Mouse (Mus musculus) lung, embryonic 16.5 days (tissue): Measurements from ENCODE around the gene Lrrc4. TPM values are rescaled to one million over a fixed set of nuclear protein-coding genes. Genes with fewer than 3 reads are reported as not detected.

Experiments
- ATAC-seq: fragments of 200-750 bp; cut with Nextera tagmentation; 2 replicates; pipeline ENCODE4 v1.8.0; 2017; ENCODE audit warnings: low read depth, mild to moderate bottlenecking, moderate library complexity
- H3K27ac ChIP-seq: fragments of 300-500 bp; sonication (generic); 2 replicates; pipeline ENCODE4 v1.5.1; 2014; ENCODE audit warnings: mild to moderate bottlenecking, control low read depth, low read length
- H3K27me3 ChIP-seq: fragments of 300-500 bp; sonication (generic); 2 replicates; pipeline ENCODE4 v1.6.1; 2014; ENCODE audit warnings: low read depth, low read length, mixed read lengths; ENCODE audit not compliant: control insufficient read depth, insufficient read depth
- H3K36me3 ChIP-seq: fragments of 300-500 bp; sonication (generic); 2 replicates; pipeline ENCODE4 v1.6.1; 2014; ENCODE audit warnings: low read length; ENCODE audit not compliant: control insufficient read depth, insufficient read depth
- H3K4me1 ChIP-seq: fragments of 300-500 bp; sonication (generic); replicated peaks from 2 replicates; pipeline ENCODE4 v1.6.1; 2014; ENCODE audit warnings: low read length, mixed read lengths; ENCODE audit not compliant: control insufficient read depth, insufficient read depth
- H3K4me2 ChIP-seq: fragments of 300-500 bp; sonication (generic); 2 replicates; pipeline ENCODE4 v1.6.1; 2014; ENCODE audit warnings: low read depth, low read length, control low read depth
- H3K4me3 ChIP-seq: fragments of 300-500 bp; sonication (generic); 2 replicates; pipeline ENCODE4 v1.5.1; 2014; ENCODE audit warnings: mild to moderate bottlenecking, low read length, control low read depth
- H3K9ac ChIP-seq: fragments of 300-500 bp; sonication (generic); 2 replicates; pipeline ENCODE4 v1.6.1; 2014; ENCODE audit warnings: low read length, control low read depth
- H3K9me3 ChIP-seq: fragments of 300-500 bp; sonication (generic); 2 replicates; pipeline ENCODE4 v1.6.1; 2016; ENCODE audit warnings: low read length; ENCODE audit not compliant: control insufficient read depth
- WGBS: fragments of 180-500 bp; shearing (Covaris S2); extraction: QIAGEN DNeasy Blood & Tissue Kit; methylation state at CpG from one replicate; pipeline ENCODE4 v1.1.7; 2014; 5-methylcytosine and 5-hydroxymethylcytosine counted together
- polyA plus RNA-seq: library from polyadenylated mRNA; unstranded; fragments of >200 nt; fragmentation: Nextera tagmentation; extraction: Ambion mirVana; gene quantifications from 2 replicates; pipeline ENCODE4 v1.2.1, GENCODE M21; 2015

The Lrrc4 gene
- polyA plus RNA-seq, 1 experiment from 2014 or later: 0.19 TPM

DNA sequence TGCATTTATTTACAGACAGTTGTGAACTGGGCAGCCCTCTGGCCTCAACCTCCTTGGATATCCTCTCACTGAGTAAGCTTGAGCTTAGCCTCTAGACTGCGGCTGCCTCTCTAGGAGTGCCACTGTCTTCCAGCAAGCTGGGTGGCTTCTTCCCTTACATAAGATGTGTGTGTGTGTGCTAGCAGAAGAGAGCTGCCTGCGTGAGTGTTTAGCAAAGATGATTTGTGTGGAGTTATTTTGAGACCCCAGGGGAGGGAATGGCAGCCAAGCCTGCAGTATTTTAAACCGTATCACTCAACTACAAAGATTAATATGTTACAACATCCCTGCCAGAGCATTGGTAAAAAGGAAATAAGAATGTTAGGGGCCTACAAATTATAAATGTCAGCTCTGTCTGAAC, 49.9 kb downstream of the Lrrc4 start:
- no peaks in the 10 kb centered on the region for H3K36me3 ChIP-seq
- no peak overlapping the region for H3K9ac ChIP-seq
- 46% methylated on average over 3 of the region's 3 CpGs for WGBS
- ATAC-seq: peak; percentile 78
- H3K4me1 ChIP-seq: peaks cover 11% of the 10 kb centered on the region; the same call in 1 of the 2 replicates
- H3K4me3 ChIP-seq: no peak overlapping the region
- H3K9me3 ChIP-seq: no peaks in the 10 kb centered on the region
- no peak overlapping the region for H3K4me2 ChIP-seq
- H3K27me3 ChIP-seq: no peaks in the 10 kb centered on the region
- no peak overlapping the region; the same call in 1 of the 2 replicates for H3K27ac ChIP-seq

DNA sequence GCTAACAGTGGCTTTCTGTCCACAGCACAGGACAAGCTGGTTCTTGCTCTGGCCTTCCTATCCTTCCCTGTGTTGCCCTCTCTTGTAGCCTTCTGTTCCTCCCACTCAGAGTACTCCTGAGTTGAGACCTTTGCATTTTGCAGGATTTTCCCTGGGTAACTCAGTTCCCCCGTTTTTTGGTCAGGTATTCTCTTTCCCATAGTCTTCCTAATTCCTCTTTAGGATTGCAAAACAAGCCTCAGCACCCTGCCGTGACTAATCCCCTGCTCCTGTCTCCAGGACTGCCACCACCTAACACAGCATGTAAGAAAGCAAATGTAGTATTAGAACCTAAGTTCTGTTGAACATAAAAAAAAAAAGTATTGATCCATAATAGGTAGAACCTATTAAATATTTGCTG, 60.2 kb downstream of the Lrrc4 start:
- WGBS: 52% methylated on average over 2 of the region's 2 CpGs

DNA sequence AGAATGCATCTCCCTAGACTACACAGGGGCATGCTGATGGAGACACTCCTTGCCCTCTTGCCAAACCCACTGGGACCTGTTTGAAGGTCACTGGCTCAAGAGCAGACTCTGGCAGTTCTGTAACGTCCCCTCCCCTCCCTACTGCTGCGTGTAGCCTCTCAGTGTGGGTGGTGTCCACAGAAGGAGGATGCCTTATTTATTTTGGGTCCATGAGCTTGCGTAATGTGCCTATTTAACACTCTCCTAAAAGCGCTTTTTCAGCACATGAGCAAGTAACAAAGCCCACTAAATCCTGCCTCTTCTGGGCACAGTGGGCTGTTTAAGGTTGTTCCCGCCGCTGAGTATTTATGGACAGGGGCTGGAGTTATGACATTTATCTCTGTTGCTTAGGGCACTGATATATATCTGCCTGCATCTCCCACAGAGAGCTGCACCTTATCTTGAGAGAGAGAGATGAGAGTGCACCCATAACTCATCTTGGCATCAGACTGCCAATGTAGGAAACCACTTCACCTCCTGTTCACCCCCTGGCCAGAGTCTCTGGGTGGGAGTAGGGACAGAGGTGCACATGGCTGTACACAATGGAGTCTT, 63.6 kb downstream of the Lrrc4 start:
- no peaks in the 10 kb centered on the region for H3K9me3 ChIP-seq
- H3K9ac ChIP-seq: no peak overlapping the region
- ATAC-seq: no peak
- H3K4me3 ChIP-seq: no peak overlapping the region
- no peaks in the 10 kb centered on the region for H3K4me1 ChIP-seq
- no peak overlapping the region for H3K4me2 ChIP-seq
- 0 out of 2 replicates have a peak, but pooled peaks cover 4% of the 10 kb centered on the region for H3K36me3 ChIP-seq
- 77% methylated on average over 6 of the region's 6 CpGs for WGBS
- H3K27me3 ChIP-seq: no peaks in the 10 kb centered on the region
- H3K27ac ChIP-seq: no peak overlapping the region

More for the DNA sequence above, 60.2 kb downstream of the Lrrc4 start:
- H3K4me3 ChIP-seq: no peak overlapping the region
- ATAC-seq: no peak
- H3K36me3 ChIP-seq: 0 out of 2 replicates have a peak, but pooled peaks cover 4% of the 10 kb centered on the region
- no peaks in the 10 kb centered on the region for H3K9me3 ChIP-seq
- H3K27ac ChIP-seq: no peak overlapping the region
- H3K27me3 ChIP-seq: no peaks in the 10 kb centered on the region
- H3K9ac ChIP-seq: no peak overlapping the region
- no peak overlapping the region for H3K4me2 ChIP-seq
- no peaks in the 10 kb centered on the region for H3K4me1 ChIP-seq

DNA sequence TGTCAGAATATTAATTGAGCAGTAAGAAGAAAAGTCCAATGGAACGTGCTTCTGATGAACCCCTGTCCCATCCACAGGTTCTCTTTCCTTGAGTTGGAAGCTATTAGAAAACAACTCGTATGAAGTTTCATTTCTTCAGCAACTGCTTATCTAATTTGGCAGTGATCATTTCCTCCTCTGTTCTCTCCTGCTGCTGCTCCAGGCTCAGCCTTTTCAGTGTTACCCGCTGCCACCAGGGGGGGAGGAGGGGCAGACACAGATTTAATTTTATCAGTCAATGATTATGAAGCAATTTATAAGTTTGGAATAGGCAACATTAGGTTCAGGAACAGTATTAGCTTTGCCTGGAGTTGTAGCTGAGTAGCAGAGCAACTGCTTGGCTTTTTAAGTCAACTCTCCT, 64.9 kb downstream of the Lrrc4 start:
- Histone ChIP-seq H3K4me2 (no peak overlapping the region), H3K36me3 (0 out of 2 replicates have a peak, but pooled peaks cover 4% of the 10 kb centered on the region), H3K4me1 (no peaks in the 10 kb centered on the region), H3K27me3 (no peaks in the 10 kb centered on the region), H3K9ac (no peak overlapping the region), H3K27ac (no peak overlapping the region), H3K9me3 (no peaks in the 10 kb centered on the region), H3K4me3 (no peak overlapping the region)
- 50% methylated on average over 3 of the region's 3 CpGs for WGBS
- no peak for ATAC-seq

DNA sequence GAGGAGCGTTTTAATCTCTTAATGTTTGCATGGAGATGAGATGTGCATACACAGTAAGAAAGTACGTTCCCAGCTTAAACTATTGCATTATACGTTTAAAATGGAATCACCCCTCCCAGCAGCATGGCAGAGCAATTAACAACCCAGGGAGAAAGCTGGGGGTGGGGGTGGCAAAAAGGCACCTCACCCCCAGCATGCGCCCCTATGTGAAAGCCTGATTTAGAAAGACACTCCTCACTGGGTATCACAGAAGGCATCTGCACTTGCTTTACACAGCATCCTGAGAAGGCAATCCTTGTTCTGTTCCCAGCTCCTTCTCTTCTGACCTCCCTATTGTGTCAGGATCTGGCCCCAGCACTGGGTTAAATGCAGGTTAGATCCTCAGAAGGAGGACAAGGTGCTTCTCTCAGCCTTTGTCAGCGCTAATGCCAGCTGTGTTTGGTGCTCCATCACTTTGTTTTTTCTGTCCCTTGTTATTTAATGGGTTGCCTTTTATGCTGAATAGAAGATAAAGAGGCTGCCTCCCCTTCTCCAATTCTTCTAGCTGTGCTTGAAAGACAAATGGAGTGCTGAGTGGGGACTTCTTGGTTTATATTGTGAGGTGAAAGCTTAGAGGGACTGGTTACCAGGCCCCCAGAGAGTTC, 69.3 kb downstream of the Lrrc4 start:
- Histone ChIP-seq H3K27ac (no peak overlapping the region), H3K4me2 (no peak overlapping the region), H3K9ac (no peak overlapping the region), H3K4me3 (no peak overlapping the region), H3K9me3 (no peaks in the 10 kb centered on the region), H3K27me3 (no peaks in the 10 kb centered on the region), H3K36me3 (no peaks in the 10 kb centered on the region), H3K4me1 (no peaks in the 10 kb centered on the region)
- ATAC-seq: no peak
- WGBS: 41% methylated on average over 5 of the region's 5 CpGs

DNA sequence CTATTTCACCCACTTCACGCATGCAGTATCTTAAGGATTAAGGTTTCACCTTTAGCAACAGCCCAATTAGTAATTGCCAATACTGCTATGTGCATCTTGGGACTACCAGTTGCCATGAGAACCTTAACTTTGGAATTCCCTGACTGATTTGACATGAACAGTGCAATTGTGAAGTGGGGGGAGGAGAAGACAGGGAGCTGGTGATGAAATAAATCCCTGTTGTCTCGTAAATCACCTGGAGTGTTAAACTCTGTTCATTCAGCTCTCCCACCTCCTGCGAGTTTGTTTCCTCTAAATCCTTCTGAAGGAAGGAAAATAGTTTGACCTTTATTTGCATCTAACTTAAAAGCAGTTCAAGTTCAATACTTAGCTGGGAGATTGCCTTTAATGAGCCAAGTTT, 69.8 kb downstream of the Lrrc4 start:
- Histone ChIP-seq H3K9me3 (no peaks in the 10 kb centered on the region), H3K4me1 (no peaks in the 10 kb centered on the region; the same call in 1 of the 2 replicates), H3K27ac (no peak overlapping the region), H3K36me3 (no peaks in the 10 kb centered on the region), H3K4me2 (no peak overlapping the region), H3K4me3 (no peak overlapping the region), H3K27me3 (no peaks in the 10 kb centered on the region), H3K9ac (no peak overlapping the region)
- 65% methylated on average over 3 of the region's 3 CpGs for WGBS
- ATAC-seq: no peak

DNA sequence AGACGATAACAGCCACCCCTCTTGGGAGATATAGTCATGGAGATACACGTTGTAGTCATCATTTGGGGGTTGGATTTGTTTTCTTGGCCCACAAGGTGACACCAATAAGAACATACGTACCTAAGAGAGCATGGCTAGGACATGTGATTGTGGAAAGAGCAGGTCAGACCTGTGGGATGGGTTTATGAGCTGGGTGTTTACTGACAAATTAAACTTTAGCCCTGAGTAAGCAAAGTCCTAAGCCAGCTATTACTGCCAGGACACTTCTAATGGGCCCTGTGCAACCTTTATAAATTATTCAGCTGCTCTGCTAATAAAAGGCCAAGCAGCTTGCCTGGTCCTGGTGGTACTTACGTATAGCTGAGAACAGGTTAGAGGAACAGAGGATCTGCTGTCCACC, 73.3 kb downstream of the Lrrc4 start:
- Histone ChIP-seq H3K9ac (no peak overlapping the region), H3K36me3 (no peaks in the 10 kb centered on the region), H3K9me3 (no peaks in the 10 kb centered on the region), H3K27me3 (no peaks in the 10 kb centered on the region), H3K4me2 (no peak overlapping the region), H3K27ac (no peak overlapping the region), H3K4me1 (peaks cover 8% of the 10 kb centered on the region; the same call in 1 of the 2 replicates), H3K4me3 (no peak overlapping the region)
- 81% methylated on average over 4 of the region's 4 CpGs for WGBS
- ATAC-seq: no peak

DNA sequence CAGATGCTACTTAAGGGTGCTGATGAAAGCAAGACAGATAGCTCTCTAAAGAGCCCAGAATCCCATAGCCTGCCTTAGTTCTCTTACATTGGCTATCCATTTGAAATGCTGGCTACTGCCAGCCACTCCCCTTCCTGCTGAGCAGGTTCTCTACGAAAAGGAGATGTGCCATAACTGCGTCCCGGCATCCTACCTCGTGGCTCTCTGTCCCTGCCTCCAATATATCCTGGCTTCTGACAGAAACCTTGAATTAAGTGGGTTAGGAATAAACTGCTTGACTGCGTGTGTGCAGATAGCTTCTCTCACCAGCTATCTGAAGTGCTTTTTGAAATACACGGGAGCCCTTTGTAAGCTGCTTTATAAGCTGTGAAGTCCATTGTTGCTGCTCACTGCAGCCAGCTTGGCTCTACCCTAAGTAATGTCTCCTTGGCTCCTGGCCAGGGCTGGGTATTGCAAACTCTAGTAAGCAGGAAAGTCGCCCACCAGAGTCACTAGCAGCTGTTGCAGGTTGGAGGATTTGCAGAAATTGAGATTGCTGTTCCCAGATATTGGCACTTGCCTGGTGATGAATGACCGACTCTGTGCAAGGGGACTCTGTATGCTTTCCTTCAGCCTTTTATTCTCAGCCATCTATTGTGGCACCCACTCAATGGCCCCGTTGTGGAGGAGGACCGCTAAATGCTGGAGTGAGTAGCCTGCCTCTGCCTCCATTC, 75.1 kb downstream of the Lrrc4 start:
- H3K9ac ChIP-seq: no peak overlapping the region
- H3K27me3 ChIP-seq: no peaks in the 10 kb centered on the region
- ATAC-seq: peak; percentile 68; the same call in 1 of the 2 replicates
- H3K27ac ChIP-seq: no peak overlapping the region; the same call in 1 of the 2 replicates
- H3K4me3 ChIP-seq: no peak overlapping the region
- H3K4me1 ChIP-seq: peaks cover 8% of the 10 kb centered on the region; the same call in 1 of the 2 replicates
- H3K9me3 ChIP-seq: no peaks in the 10 kb centered on the region
- H3K36me3 ChIP-seq: no peaks in the 10 kb centered on the region
- no peak overlapping the region for H3K4me2 ChIP-seq
- WGBS: 50% methylated on average over 10 of the region's 10 CpGs

DNA sequence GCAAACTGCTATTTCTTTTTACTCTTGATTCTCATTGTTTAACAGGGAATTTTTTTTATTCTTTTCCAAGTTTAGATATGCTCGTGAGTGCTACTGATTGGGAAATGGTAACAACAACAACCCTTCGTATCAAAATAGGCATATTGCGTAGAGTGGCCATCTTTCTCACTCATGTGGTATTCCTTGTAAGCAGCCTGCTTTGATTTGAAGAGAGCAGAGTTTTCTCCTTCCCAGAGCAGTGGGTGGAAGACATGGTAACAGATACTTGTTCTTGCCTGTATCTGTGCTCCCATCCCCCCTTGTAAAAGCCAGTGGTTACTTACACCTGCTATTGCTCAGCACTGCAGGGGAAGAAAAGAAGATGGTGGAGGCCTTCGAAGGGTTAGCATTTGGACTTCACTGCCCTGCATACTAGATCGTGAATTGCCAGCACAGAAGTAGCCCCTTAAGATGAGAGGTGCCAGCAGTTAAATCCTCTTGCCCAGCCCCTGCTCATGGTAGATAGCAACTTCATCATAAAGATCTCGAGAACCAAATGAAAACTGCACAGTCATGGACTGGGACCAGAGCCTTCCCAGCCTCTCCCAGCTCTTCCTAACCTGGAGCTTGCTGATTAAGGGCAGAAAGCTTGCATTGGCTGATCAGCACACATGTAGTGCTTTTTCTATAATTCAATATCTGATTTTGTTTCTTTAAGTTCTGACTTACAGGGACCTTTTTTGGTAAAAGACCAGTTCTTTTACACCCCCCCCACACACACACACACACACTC, 77.2 kb downstream of the Lrrc4 start:
- H3K27ac ChIP-seq: no peak overlapping the region
- H3K4me2 ChIP-seq: no peak overlapping the region
- H3K36me3 ChIP-seq: no peaks in the 10 kb centered on the region
- no peak overlapping the region for H3K4me3 ChIP-seq
- ATAC-seq: no peak
- H3K9ac ChIP-seq: no peak overlapping the region
- peaks cover 8% of the 10 kb centered on the region; the same call in 1 of the 2 replicates for H3K4me1 ChIP-seq
- no peaks in the 10 kb centered on the region for H3K27me3 ChIP-seq
- 82% methylated on average over 6 of the region's 6 CpGs for WGBS
- no peaks in the 10 kb centered on the region for H3K9me3 ChIP-seq
